In genomic region chr4:107489121-107489840, GRCm38 (mm10) we compare ENCODE assay signal across 17 mouse cellular contexts. TPM values are rescaled to one million over a fixed set of nuclear protein-coding genes. Genes with fewer than 3 reads are reported as not detected.
DNase-seq lines count a peak whose midpoint lies in the region; TF ChIP-seq lines count a peak whose summit lies in the region.
"Had no signal": no experiment of that assay in that cellular context is flagged by ENCODE, and none has a peak within 500 bp of the region (broad histone marks: within the 10 kb centered on the region; RNA-seq: fewer than 3 reads in every experiment).

No protein-coding gene starts in this region.

- no peak for TF ChIP-seq CTCF in gastrocnemius, adult 2 months (IDR thresholded peaks at IDR 0.05)
- TF ChIP-seq CTCF in brain, embryonic 14.5 days (IDR thresholded peaks at IDR 0.05; ENCODE audit: borderline replicate concordance, extremely low read depth, insufficient read depth, insufficient read length) = no peak

- no peak for TF ChIP-seq POLR2A in brain, embryonic 14.5 days (IDR thresholded peaks at IDR 0.05; ENCODE audit: borderline replicate concordance, extremely low read depth, insufficient read depth, insufficient read length, poor library complexity, severe bottlenecking)

- H3K4me3 ChIP-seq in gastrocnemius, adult 2 months = no peak overlapping the region
- H3K4me3 ChIP-seq: hindbrain, embryonic 12.5 days; lung, embryonic 15.5 days; neural tube, embryonic 13.5 days had no signal

- intact Hi-C loops in gastrocnemius, adult 2 months (cut with DNase I) = loop anchor here (5.0 kb wide), 1 partner anchor 113 kb away; no protein-coding TSS in a partner anchor
- intact Hi-C loops in gastrocnemius, postnatal 36 days (cut with DNase I) = loop anchor here (5.0 kb wide), 1 partner anchor 163 kb away; no protein-coding TSS in a partner anchor
- intact Hi-C loops in heart, postnatal 36 days (cut with DNase I) = no loop called here

- peak; percentile 32 for DNase-seq in gastrocnemius, adult 2 months
- no peak for DNase-seq in gastrocnemius, postnatal 36 days
- DNase-seq in retina, postnatal 1 day = peak; percentile 28
- no peak for DNase-seq in retina, embryonic 14.5 days (ENCODE audit: low spot score)
- DNase-seq in brain, embryonic 14.5 days (ENCODE audit: low read depth) = peak; percentile 64
- DNase-seq in heart, postnatal 36 days = peak; percentile 19
- no peak for DNase-seq in embryo, embryonic 9.5 days (ENCODE audit: extremely low spot score)
- no peak for DNase-seq in spleen, adult 18-20 months
- DNase-seq: cerebellum, adult 11-12 months; kidney, adult 11 months; kidney, postnatal 10 days; thymus, postnatal 36 days had no signal

- no peak overlapping the region for H3K27ac ChIP-seq in gastrocnemius, adult 2 months
- H3K27ac ChIP-seq: hindbrain, embryonic 12.5 days; lung, embryonic 15.5 days; neural tube, embryonic 13.5 days had no signal

RNA-seq across cellular contexts. Expression of gene Glis1, which starts 54.9 kb away (rescaled TPM):
- total RNA-seq in gastrocnemius, adult 2 months (2021) = under 1 TPM; 0.15 to 0.20 TPM
- total RNA-seq in gastrocnemius, postnatal 36 days (2021) = under 1 TPM; 0.20 to 0.23 TPM
- 1.3 and 1.4 TPM in 2 replicates for polyA plus RNA-seq in brain, embryonic 14.5 days (2012; rRNA removed)
- total RNA-seq in heart, postnatal 36 days (2021) = under 1 TPM in 1 of 2 experiments, not detected in 1; 0.28 TPM
- total RNA-seq: granulocyte monocyte progenitor cell, adult 5-6 weeks; liver, adult 2 months had no signal

Comparison
In these comparisons a context has a peak if more than half of its experiments do, and no peak if none do; other contexts are left out.
1. DNase-seq: peak in gastrocnemius, adult 2 months (single experiment), retina, postnatal 1 day (single experiment), brain, embryonic 14.5 days (single experiment) and heart, postnatal 36 days (2 of 2); none in gastrocnemius, postnatal 36 days (0 of 2), retina, embryonic 14.5 days (single experiment), embryo, embryonic 9.5 days (single experiment) and spleen, adult 18-20 months (0 of 2).